Mouse (Mus musculus) olfactory bulb, adult 2 months (tissue): ENCODE results near the gene Rab3d.

Source experiments
- CTCF ChIP-seq: fragments of 200-500 bp; IDR thresholded peaks from 2 replicates; pipeline ENCODE4 v1.5.1; 2012; ENCODE audit warnings: low read depth, mild to moderate bottlenecking, low read length, moderate library complexity; ENCODE audit not compliant: insufficient read depth
- POLR2A ChIP-seq: fragments of 200-500 bp; IDR thresholded peaks from 2 replicates; pipeline ENCODE4 v1.6.1; 2012; ENCODE audit warnings: mild to moderate bottlenecking, low read depth, low read length, moderate library complexity; ENCODE audit not compliant: insufficient read depth

DNA sequence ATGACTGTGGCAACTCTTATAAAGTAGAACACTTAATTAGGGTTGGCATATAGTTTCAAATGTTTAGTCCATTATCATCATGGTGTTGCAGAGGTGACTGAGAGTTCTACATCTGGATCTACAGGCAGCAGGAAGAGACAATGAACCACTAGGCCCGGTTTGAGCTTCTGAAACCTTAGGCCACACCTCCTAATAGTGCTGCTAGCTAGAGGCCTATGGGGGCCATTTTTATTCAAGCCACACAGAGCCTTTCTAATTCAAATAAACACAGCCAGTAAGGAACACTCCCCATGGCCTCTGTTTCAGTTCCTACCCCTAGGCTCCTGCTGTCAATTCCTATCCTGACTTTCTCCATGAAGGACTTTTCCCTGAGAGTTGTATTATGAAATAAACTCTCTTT lies 55.8 kb downstream of the Rab3d start:
- TF ChIP-seq CTCF (no peak), POLR2A (no peak)
